Mouse (Mus musculus): ENCODE measurements around the gene Mrpl43.

Mrpl43 gene

GRCm38 (mm10) chr19:44984420-44984819, 21.8 kb downstream of the Mrpl43 start:
- in situ Hi-C loops (cut with MboI, MseI): no loop called here

GRCm38 (mm10) chr19:44983366-44983765, 22.9 kb downstream of the Mrpl43 start:
- in situ Hi-C loops (cut with MboI, MseI): no loop called here

GRCm38 (mm10) chr19:44982477-44983115, 23.6 kb downstream of the Mrpl43 start:
- in situ Hi-C loops (cut with MboI, MseI): no loop called here

- in situ Hi-C loops (cut with MboI, MseI): no loop called here
Measured at GRCm38 (mm10) chr19:44980787-44981186, 25.5 kb downstream of the Mrpl43 start.

GRCm38 (mm10) chr19:44977148-44977547, 29.1 kb downstream of the Mrpl43 start:
- in situ Hi-C loops (cut with MboI, MseI): no loop called here

- in situ Hi-C loops (cut with MboI, MseI): no loop called here
Measured at GRCm38 (mm10) chr19:44976636-44977035, 29.6 kb downstream of the Mrpl43 start.

GRCm38 (mm10) chr19:44968329-44968728, 37.9 kb downstream of the Mrpl43 start:
- in situ Hi-C loops (cut with MboI, MseI): loop anchor here in 1 of 2 experiments (5.0 kb wide), 1 partner anchor 36 kb away; the partner anchor contains the start of gene Slf2

- in situ Hi-C loops (cut with MboI, MseI): loop anchor here in 1 of 2 experiments (5.0 kb wide), 1 partner anchor 34 kb away; the partner anchor contains the start of gene Slf2
Measured at GRCm38 (mm10) chr19:44965978-44966377, 40.3 kb downstream of the Mrpl43 start.

- in situ Hi-C loops (cut with MboI, MseI): no loop called here
Measured at GRCm38 (mm10) chr19:44959633-44960032, 46.6 kb downstream of the Mrpl43 start.
